Mouse (Mus musculus): Measurements from ENCODE around the gene Clcn1. TPM values are rescaled to one million over a fixed set of nuclear protein-coding genes. Genes with fewer than 3 reads are reported as not detected.

Clcn1 gene
- polyA plus RNA-seq, 1 experiment = 11.0 TPM

GRCm38 (mm10) chr6:42264626-42265312, 21.7 kb upstream of the Clcn1 start, which contains the start of gene Casp2:
Gene Casp2, plus strand, starts transcription at chr6:42264985.
- peak; percentile 100 for DNase-seq (ENCODE audit: low read depth)
- TF ChIP-seq CTCF (IDR thresholded peaks at IDR 0.05; ENCODE audit: borderline replicate concordance, extremely low read depth, insufficient read depth, insufficient read length) (peak; percentile 99), POLR2A (IDR thresholded peaks at IDR 0.05; ENCODE audit: borderline replicate concordance, extremely low read depth, insufficient read depth, insufficient read length, poor library complexity, severe bottlenecking) (peak; percentile 88)

- DNase-seq (ENCODE audit: low read depth) = peak; percentile 43
- TF ChIP-seq CTCF (IDR thresholded peaks at IDR 0.05; ENCODE audit: borderline replicate concordance, extremely low read depth, insufficient read depth, insufficient read length) (no peak), POLR2A (IDR thresholded peaks at IDR 0.05; ENCODE audit: borderline replicate concordance, extremely low read depth, insufficient read depth, insufficient read length, poor library complexity, severe bottlenecking) (no peak)
Measured at GRCm38 (mm10) chr6:42265391-42266330, 20.8 kb upstream of the Clcn1 start.

DNA sequence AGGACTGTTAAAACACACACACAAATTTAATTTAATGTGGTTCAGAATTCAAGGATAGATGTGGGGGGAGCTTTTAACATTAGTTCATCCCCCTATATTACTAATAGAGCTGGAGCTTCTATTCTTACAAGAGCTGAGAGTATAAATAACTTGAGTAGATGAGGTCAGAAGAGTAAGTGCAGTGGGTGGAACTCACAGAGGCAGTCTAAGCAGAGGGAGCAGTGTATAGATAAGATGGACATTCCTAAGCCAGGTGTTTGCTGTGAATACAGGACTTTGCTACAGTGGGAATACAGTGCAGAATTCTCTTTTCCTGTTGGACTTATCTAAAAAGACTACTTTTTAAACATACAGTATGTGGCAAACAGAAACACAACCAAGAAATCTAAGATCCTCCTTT, 15.7 kb upstream of the Clcn1 start:
- DNase-seq (ENCODE audit: low read depth) = no peak
- TF ChIP-seq CTCF (IDR thresholded peaks at IDR 0.05; ENCODE audit: borderline replicate concordance, extremely low read depth, insufficient read depth, insufficient read length) (no peak), POLR2A (IDR thresholded peaks at IDR 0.05; ENCODE audit: borderline replicate concordance, extremely low read depth, insufficient read depth, insufficient read length, poor library complexity, severe bottlenecking) (no peak)

GRCm38 (mm10) chr6:42276151-42276550, 10.3 kb upstream of the Clcn1 start:
- peak; percentile 59 for DNase-seq (ENCODE audit: low read depth)

GRCm38 (mm10) chr6:42282865-42283528, 3.5 kb upstream of the Clcn1 start:
- DNase-seq (ENCODE audit: low read depth) = no peak
- TF ChIP-seq CTCF (IDR thresholded peaks at IDR 0.05; ENCODE audit: borderline replicate concordance, extremely low read depth, insufficient read depth, insufficient read length) (no peak), POLR2A (IDR thresholded peaks at IDR 0.05; ENCODE audit: borderline replicate concordance, extremely low read depth, insufficient read depth, insufficient read length, poor library complexity, severe bottlenecking) (no peak)

More at GRCm38 (mm10) chr6:42276151-42276550, 10.3 kb upstream of the Clcn1 start:
- no peak for TF ChIP-seq POLR2A (IDR thresholded peaks at IDR 0.05; ENCODE audit: borderline replicate concordance, extremely low read depth, insufficient read depth, insufficient read length, poor library complexity, severe bottlenecking)
- TF ChIP-seq CTCF (IDR thresholded peaks at IDR 0.05; ENCODE audit: borderline replicate concordance, extremely low read depth, insufficient read depth, insufficient read length) = no peak

DNA sequence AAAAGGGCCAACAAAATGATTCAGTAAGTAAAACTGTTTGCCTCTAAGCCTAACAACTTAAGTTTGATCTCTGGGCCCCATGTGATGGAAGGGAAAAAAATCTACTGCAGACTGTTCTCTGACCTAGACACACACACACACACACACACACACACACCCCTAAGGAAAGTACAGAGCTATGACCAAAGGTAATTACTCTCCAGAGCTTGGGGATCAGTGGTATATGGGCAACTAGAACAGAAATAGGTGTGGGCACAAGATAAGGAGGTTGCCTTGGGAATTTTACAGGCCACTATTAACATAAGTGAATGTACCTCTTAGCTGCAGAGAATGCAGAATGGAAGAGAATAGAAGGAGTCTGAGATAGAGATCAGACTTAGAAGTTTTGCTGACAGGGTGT, 1.1 kb downstream of the Clcn1 start:
- no peak for DNase-seq (ENCODE audit: low read depth)
- no peak for TF ChIP-seq CTCF (IDR thresholded peaks at IDR 0.05; ENCODE audit: borderline replicate concordance, extremely low read depth, insufficient read depth, insufficient read length)
- no peak for TF ChIP-seq POLR2A (IDR thresholded peaks at IDR 0.05; ENCODE audit: borderline replicate concordance, extremely low read depth, insufficient read depth, insufficient read length, poor library complexity, severe bottlenecking)

GRCm38 (mm10) chr6:42293327-42293726, 6.8 kb downstream of the Clcn1 start:
- no peak for TF ChIP-seq CTCF (IDR thresholded peaks at IDR 0.05; ENCODE audit: borderline replicate concordance, extremely low read depth, insufficient read depth, insufficient read length)
- no peak for TF ChIP-seq POLR2A (IDR thresholded peaks at IDR 0.05; ENCODE audit: borderline replicate concordance, extremely low read depth, insufficient read depth, insufficient read length, poor library complexity, severe bottlenecking)
- no peak for DNase-seq (ENCODE audit: low read depth)

GRCm38 (mm10) chr6:42295549-42296094, 9.1 kb downstream of the Clcn1 start:
- DNase-seq (ENCODE audit: low read depth) = no peak
- no peak for TF ChIP-seq CTCF (IDR thresholded peaks at IDR 0.05; ENCODE audit: borderline replicate concordance, extremely low read depth, insufficient read depth, insufficient read length)

DNA sequence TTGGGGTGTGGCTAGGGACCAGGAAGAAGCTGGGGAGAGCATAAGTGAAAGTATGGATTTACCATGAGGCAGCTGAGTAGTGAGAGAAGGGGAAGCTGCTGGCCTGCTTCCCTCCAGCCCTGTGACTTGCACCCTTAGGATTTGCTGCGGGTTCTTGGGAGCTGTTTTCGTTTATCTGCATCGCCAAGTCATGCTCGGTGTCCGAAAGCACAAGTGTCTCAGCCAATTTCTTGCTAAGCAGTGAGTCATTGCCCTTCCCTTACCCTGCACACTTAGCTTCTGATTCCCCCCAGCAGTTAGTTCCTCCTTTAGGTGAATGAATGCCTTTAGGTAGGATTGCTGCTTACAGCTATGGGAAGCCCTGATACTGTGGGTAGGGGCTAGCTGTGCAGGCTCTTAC, 12.9 kb downstream of the Clcn1 start:
- DNase-seq (ENCODE audit: low read depth) = no peak
- TF ChIP-seq POLR2A (IDR thresholded peaks at IDR 0.05; ENCODE audit: borderline replicate concordance, extremely low read depth, insufficient read depth, insufficient read length, poor library complexity, severe bottlenecking) = no peak
- no peak for TF ChIP-seq CTCF (IDR thresholded peaks at IDR 0.05; ENCODE audit: borderline replicate concordance, extremely low read depth, insufficient read depth, insufficient read length)

DNA sequence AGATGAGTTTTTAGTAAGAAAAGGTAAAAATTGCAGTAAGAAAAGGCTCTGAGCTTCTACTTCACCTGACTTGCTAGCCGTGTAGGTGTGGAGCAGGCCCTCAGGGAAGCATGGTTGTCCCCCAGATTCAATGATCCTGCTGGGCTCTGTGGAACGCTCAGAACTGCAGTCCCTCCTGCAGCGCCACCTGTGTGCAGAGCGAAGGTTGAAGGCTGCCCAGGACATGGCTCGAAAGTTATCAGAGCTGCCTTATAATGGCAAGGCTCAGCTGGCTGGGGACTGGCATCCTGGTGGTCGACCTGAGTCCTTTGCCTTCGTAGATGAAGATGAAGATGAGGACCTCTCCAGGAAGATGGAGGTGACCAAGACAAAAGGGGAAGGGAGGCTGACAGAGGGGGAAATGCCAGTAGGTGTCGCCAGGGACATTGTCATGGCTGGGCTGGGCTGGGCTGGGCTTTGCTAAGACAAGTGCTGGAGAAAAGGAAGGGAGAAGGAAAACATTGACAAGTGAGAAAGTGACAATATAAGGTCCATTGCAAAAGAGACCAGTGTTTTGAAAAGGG, 23.4 kb downstream of the Clcn1 start:
- TF ChIP-seq POLR2A (IDR thresholded peaks at IDR 0.05; ENCODE audit: borderline replicate concordance, extremely low read depth, insufficient read depth, insufficient read length, poor library complexity, severe bottlenecking) (no peak), CTCF (IDR thresholded peaks at IDR 0.05; ENCODE audit: borderline replicate concordance, extremely low read depth, insufficient read depth, insufficient read length) (no peak)
- DNase-seq (ENCODE audit: low read depth) = peak; percentile 13
